Mouse (Mus musculus) CH12.LX (cell line): ENCODE measurements around the gene Kcnh4. TPM values are rescaled to one million over a fixed set of nuclear protein-coding genes. Genes with fewer than 3 reads are reported as not detected.

Source experiments
- DNase-seq: peaks from one replicate; pipeline ENCODE4 v3.0.0-alpha.2; 2013; ENCODE audit errors: extremely low read depth
- H3K27ac ChIP-seq: 2 replicates; pipeline ENCODE4 v1.5.1; 2012; ENCODE audit warnings: low read depth, mild to moderate bottlenecking, control low read depth, moderate library complexity; ENCODE audit not compliant: insufficient read depth
- H3K27me3 ChIP-seq: replicated peaks from 2 replicates; pipeline ENCODE3; 2012; ENCODE audit warnings: inconsistent platforms
- H3K36me3 ChIP-seq, 2 experiments: replicated peaks in 1 of 2; 2 replicates each; pipeline versions ENCODE3 to v1.6.1; 2012; ENCODE audit warnings: inconsistent platforms in 1 of 2, low read length in 1 of 2, mild to moderate bottlenecking in 1 of 2, mixed read lengths in 1 of 2, moderate library complexity in 1 of 2; ENCODE audit not compliant: control insufficient read depth in 1 of 2, insufficient read depth in 1 of 2
- H3K4me1 ChIP-seq, 2 experiments: 2 replicates each; pipeline ENCODE4 v1.6.1; 2012; ENCODE audit warnings: inconsistent platforms in 1 of 2, moderate library complexity in 1 of 2; ENCODE audit not compliant: insufficient read depth in 2 of 2, control insufficient read depth in 1 of 2
- H3K4me2 ChIP-seq: 2 replicates; pipeline ENCODE4 v1.6.1; 2012; ENCODE audit warnings: low read depth, mild to moderate bottlenecking, control low read depth; ENCODE audit not compliant: poor library complexity, insufficient read depth, severe bottlenecking
- H3K4me3 ChIP-seq, 3 experiments: fragments of 150-350 bp in 1 of 3; sonication (generic) in 1 of 3; replicated peaks in 1 of 3; 2 replicates each; pipeline versions ENCODE3 to v1.5.1; 2011 to 2012; ENCODE audit warnings: low read depth in 2 of 3, low read length in 2 of 3, mild to moderate bottlenecking in 2 of 3, moderate library complexity in 2 of 3, control low read depth in 1 of 3, improper control_type of control experiment in 1 of 3, inconsistent platforms in 1 of 3, mixed read lengths in 1 of 3; ENCODE audit not compliant: poor library complexity in 1 of 3
- H3K79me2 ChIP-seq: replicated peaks from 2 replicates; pipeline ENCODE4 v1.6.1; 2012; ENCODE audit warnings: mild to moderate bottlenecking, moderate library complexity; ENCODE audit not compliant: control insufficient read depth, poor library complexity, insufficient read depth, severe bottlenecking; ENCODE audit errors: extremely low read depth
- H3K9ac ChIP-seq: 2 replicates; pipeline ENCODE4 v1.6.1; 2012; ENCODE audit warnings: low read depth, mild to moderate bottlenecking, control low read depth, moderate library complexity; ENCODE audit not compliant: insufficient read depth
- H3K9me3 ChIP-seq: replicated peaks from 2 replicates; pipeline ENCODE3; 2012; ENCODE audit warnings: low read length, inconsistent platforms, mixed read lengths
- BHLHE40 ChIP-seq: IDR thresholded peaks from 2 replicates; pipeline ENCODE4 v1.6.1; 2011; ENCODE audit warnings: mild to moderate bottlenecking, low read depth, low read length, improper control_type of control experiment
- CHD2 ChIP-seq: IDR thresholded peaks from 2 replicates; pipeline ENCODE4 v1.6.1; 2011; ENCODE audit warnings: low read length, improper control_type of control experiment
- CTCF ChIP-seq, 2 experiments: IDR thresholded peaks in 1 of 2; conservative IDR thresholded peaks in 1 of 2; 2 replicates each; pipeline ENCODE4 v1.5.1; 2011 to 2012; ENCODE audit warnings: low read depth in 2 of 2, low read length in 2 of 2, improper control_type of control experiment in 1 of 2, inconsistent platforms in 1 of 2, mild to moderate bottlenecking in 1 of 2, moderate library complexity in 1 of 2
- ELF1 ChIP-seq: IDR thresholded peaks from 2 replicates; pipeline ENCODE4 v1.6.1; 2014; ENCODE audit warnings: low read depth, mild to moderate bottlenecking, inconsistent platforms, low read length, improper control_type of control experiment
- EP300 ChIP-seq: IDR thresholded peaks from 2 replicates; pipeline ENCODE4 v1.6.1; 2011; ENCODE audit warnings: low read length, improper control_type of control experiment
- ETS1 ChIP-seq: conservative IDR thresholded peaks from 2 replicates; pipeline ENCODE4 v1.6.1; 2012; ENCODE audit warnings: low read depth, mild to moderate bottlenecking, inconsistent platforms, low read length, improper control_type of control experiment, moderate library complexity
- GABPA ChIP-seq: IDR thresholded peaks from 2 replicates; pipeline ENCODE4 v1.6.1; 2012; ENCODE audit warnings: low read depth, low read length, improper control_type of control experiment, inconsistent platforms; ENCODE audit not compliant: insufficient replicate concordance
- IRF4 ChIP-seq: IDR thresholded peaks from 2 replicates; pipeline ENCODE4 v1.6.1; 2014; ENCODE audit warnings: low read depth, mild to moderate bottlenecking, inconsistent platforms, low read length, improper control_type of control experiment
- JUND ChIP-seq: conservative IDR thresholded peaks from 2 replicates; pipeline ENCODE4 v1.6.1; 2011; ENCODE audit warnings: low read depth, low read length, improper control_type of control experiment
- KAT2A ChIP-seq: IDR thresholded peaks from 2 replicates; pipeline ENCODE4 v1.6.1; 2012; ENCODE audit warnings: low read length, improper control_type of control experiment, inconsistent platforms; ENCODE audit not compliant: insufficient replicate concordance
- MAZ ChIP-seq: IDR thresholded peaks from 2 replicates; pipeline ENCODE4 v1.6.1; 2012; ENCODE audit warnings: low read depth, mild to moderate bottlenecking, inconsistent platforms, low read length, improper control_type of control experiment, moderate library complexity
- MEF2A ChIP-seq: IDR thresholded peaks from 2 replicates; pipeline ENCODE4 v1.6.1; 2014; ENCODE audit warnings: low read depth, mild to moderate bottlenecking, inconsistent platforms, low read length, improper control_type of control experiment, borderline replicate concordance
- MXI1 ChIP-seq: IDR thresholded peaks from 2 replicates; pipeline ENCODE4 v1.6.1; 2011; ENCODE audit warnings: mild to moderate bottlenecking, low read depth, low read length, improper control_type of control experiment
- MYC ChIP-seq: IDR thresholded peaks from 2 replicates; pipeline ENCODE4 v1.6.1; 2011; ENCODE audit warnings: low read depth, mild to moderate bottlenecking, improper control_type of control experiment, low read length
- NRF1 ChIP-seq: IDR thresholded peaks from 2 replicates; pipeline ENCODE4 v1.6.1; 2014; ENCODE audit warnings: low read depth, mild to moderate bottlenecking, inconsistent platforms, low read length, improper control_type of control experiment, moderate library complexity
- PAX5 ChIP-seq: IDR thresholded peaks from 2 replicates; pipeline ENCODE4 v1.6.1; 2012; ENCODE audit warnings: low read length, inconsistent platforms, mixed read lengths
- RAD21 ChIP-seq: IDR thresholded peaks from 2 replicates; pipeline ENCODE4 v1.6.1; 2011; ENCODE audit warnings: low read depth, mild to moderate bottlenecking, low read length, improper control_type of control experiment, moderate library complexity
- RCOR1 ChIP-seq: conservative IDR thresholded peaks from 2 replicates; pipeline ENCODE4 v1.6.1; 2012; ENCODE audit warnings: low read depth, mild to moderate bottlenecking, inconsistent platforms, low read length, improper control_type of control experiment
- SIN3A ChIP-seq: IDR thresholded peaks from 2 replicates; pipeline ENCODE4 v1.6.1; 2012; ENCODE audit warnings: low read length, improper control_type of control experiment, inconsistent platforms
- TCF12 ChIP-seq: IDR thresholded peaks from 2 replicates; pipeline ENCODE4 v1.6.1; 2014; ENCODE audit warnings: low read depth, mild to moderate bottlenecking, inconsistent platforms, low read length, improper control_type of control experiment
- UBTF ChIP-seq: IDR thresholded peaks from 2 replicates; pipeline ENCODE4 v1.6.1; 2012; ENCODE audit warnings: low read depth, mild to moderate bottlenecking, inconsistent platforms, low read length, improper control_type of control experiment, moderate library complexity
- USF1 ChIP-seq: IDR thresholded peaks from 2 replicates; pipeline ENCODE4 v1.6.1; 2014; ENCODE audit warnings: low read depth, mild to moderate bottlenecking, inconsistent platforms, low read length, improper control_type of control experiment
- ZMIZ1 ChIP-seq: IDR thresholded peaks from 2 replicates; pipeline ENCODE4 v1.6.1; 2012; ENCODE audit warnings: low read depth, mild to moderate bottlenecking, inconsistent platforms, low read length, improper control_type of control experiment
- ZNF384 ChIP-seq: IDR thresholded peaks from 2 replicates; pipeline ENCODE4 v1.6.1; 2012; ENCODE audit warnings: low read depth, low read length, improper control_type of control experiment, inconsistent platforms
- dilution Hi-C: fragments of 300-500 bp; cut with MboI; formaldehyde crosslinking; loops from 2 replicates; pipeline ENCODE4 v1.14.3; 2020; ENCODE audit warnings: low sequenced_read_pairs; ENCODE audit not compliant: extremely low pct_unique_long_range_greater_than_20kb, extremely low pct_ligation_motif_present
- in situ Hi-C: fragments of 300-500 bp; cut with MboI; formaldehyde crosslinking; loops from 3 replicates; pipeline ENCODE4 v1.14.3; 2019; ENCODE audit warnings: low sequenced_read_pairs, low pct_ligation_motif_present, low pct_unique_long_range_greater_than_20kb, mixed read lengths
- polyA plus RNA-seq: library from polyadenylated mRNA; unstranded; fragments of >175 nt; gene quantifications from 2 replicates; pipeline ENCODE4 v1.2.1, GENCODE M21; 2012; ENCODE audit warnings: low read depth; ENCODE audit not compliant: insufficient read length
- total RNA-seq, 2 experiments: library from RNA; depleted of rRNA; stranded (reverse); fragments of 300-350 nt in 1 of 2; fragments of >200 nt in 1 of 2; gene quantifications; 2 replicates each; pipeline ENCODE4 v1.2.3; 2012 to 2014

Kcnh4 gene
- total and polyA plus RNA-seq, 3 experiments: 0.87 to 4.0 (median 2.2) TPM

- peaks cover 39 to 65% of the 10 kb centered on the region in 2 experiments for H3K36me3 ChIP-seq
- H3K27ac ChIP-seq: no peak overlapping the region
- dilution Hi-C loops (no loop called here), in situ Hi-C loops (no loop called here)
- H3K4me1 ChIP-seq: peaks cover 0 to 6% of the 10 kb centered on the region in 2 experiments; a peak in 1 of 4 replicates
- no peak overlapping the region for H3K4me3 ChIP-seq
- no peaks in the 10 kb centered on the region for H3K79me2 ChIP-seq
- no peak for TF ChIP-seq ZMIZ1
- no peak for TF ChIP-seq IRF4
- TF ChIP-seq TCF12: no peak
- TF ChIP-seq MEF2A: no peak
- no peak for TF ChIP-seq JUND
- TF ChIP-seq UBTF: no peak
- TF ChIP-seq RCOR1: no peak
- TF ChIP-seq ELF1: no peak
- no peak for TF ChIP-seq MYC
- TF ChIP-seq RAD21: no peak
- TF ChIP-seq MXI1: no peak
- no peak for TF ChIP-seq KAT2A
- no peak for TF ChIP-seq CTCF (conservative IDR thresholded peaks at IDR 0.05 in 1 of 2, IDR thresholded peaks at IDR 0.05 in 1 of 2; ENCODE audit: low read depth in 2 of 2, low read length in 2 of 2)
- TF ChIP-seq EP300: no peak
- TF ChIP-seq BHLHE40: no peak
- TF ChIP-seq USF1: no peak
- no peak for DNase-seq
- no peak overlapping the region for H3K4me2 ChIP-seq
- no peaks in the 10 kb centered on the region for H3K27me3 ChIP-seq
- H3K9me3 ChIP-seq: peaks cover 6% of the 10 kb centered on the region
- H3K9ac ChIP-seq: no peak overlapping the region
These were observed 44.7 kb upstream of the Kcnh4 start for GRCm38 (mm10) chr11:100804409-100804808.

- Histone ChIP-seq H3K4me1 (no peaks in the 10 kb centered on the region), H3K9me3 (peaks cover 6% of the 10 kb centered on the region), H3K36me3 (peaks cover 48 to 74% of the 10 kb centered on the region in 2 experiments), H3K27ac (no peak overlapping the region), H3K4me3 (no peak overlapping the region), H3K27me3 (no peaks in the 10 kb centered on the region), H3K79me2 (no peaks in the 10 kb centered on the region), H3K4me2 (no peak overlapping the region), H3K9ac (no peak overlapping the region)
- TF ChIP-seq MAZ (no peak), TCF12 (no peak), ETS1 (no peak), GABPA (no peak), MXI1 (no peak), RAD21 (no peak), SIN3A (no peak), ZMIZ1 (no peak), EP300 (no peak), CHD2 (no peak), PAX5 (no peak), ZNF384 (no peak), NRF1 (no peak)
- no peak for DNase-seq
- dilution Hi-C loops: no loop called here
- in situ Hi-C loops: no loop called here
These were observed 39.7 kb upstream of the Kcnh4 start for GRCm38 (mm10) chr11:100799426-100799825.
